Mouse (Mus musculus) layer of hippocampus, adult 9-10 months (tissue): Measurements from ENCODE around the gene Btbd18.
"Not testable (repeated sequence)": the region's sequence is repeated elsewhere in the genome, so short reads cannot be mapped to it uniquely, and the experiment has no call there.

ENCODE experiments used
- DNase-seq: peaks from one replicate; pipeline ENCODE4 v3.0.0; 2022; ENCODE audit warnings: low spot score

Gene Btbd18

DNA sequence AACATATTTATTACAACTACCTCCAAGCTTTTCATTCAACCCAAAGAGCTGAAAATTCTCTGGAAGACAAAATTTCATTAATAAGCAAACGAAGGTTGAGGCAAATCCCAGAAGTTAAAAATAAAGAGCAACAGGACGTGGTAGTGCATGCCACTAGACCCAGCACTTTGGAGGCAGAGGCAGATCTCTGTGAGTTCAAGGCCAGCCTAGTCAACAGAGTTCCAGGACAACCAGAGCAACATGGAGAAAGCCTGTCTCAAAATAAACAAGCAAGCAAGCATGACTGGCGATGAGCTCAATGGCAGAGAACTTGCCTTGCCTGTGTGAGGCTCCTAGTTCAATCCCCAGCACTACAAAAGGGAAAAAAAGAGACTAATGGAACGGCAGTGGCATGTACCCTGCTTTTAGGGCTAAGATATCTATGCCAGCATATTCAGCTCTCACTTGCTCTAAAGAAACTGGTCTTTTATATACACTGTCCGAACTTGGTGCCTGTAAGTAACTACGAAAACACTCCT, 11.8 kb upstream of the Btbd18 start:
- DNase-seq: no peak

- DNase-seq: no peak
Observed at GRCm38 (mm10) chr2:84648369-84648768, 10.5 kb upstream of the Btbd18 start.

DNA sequence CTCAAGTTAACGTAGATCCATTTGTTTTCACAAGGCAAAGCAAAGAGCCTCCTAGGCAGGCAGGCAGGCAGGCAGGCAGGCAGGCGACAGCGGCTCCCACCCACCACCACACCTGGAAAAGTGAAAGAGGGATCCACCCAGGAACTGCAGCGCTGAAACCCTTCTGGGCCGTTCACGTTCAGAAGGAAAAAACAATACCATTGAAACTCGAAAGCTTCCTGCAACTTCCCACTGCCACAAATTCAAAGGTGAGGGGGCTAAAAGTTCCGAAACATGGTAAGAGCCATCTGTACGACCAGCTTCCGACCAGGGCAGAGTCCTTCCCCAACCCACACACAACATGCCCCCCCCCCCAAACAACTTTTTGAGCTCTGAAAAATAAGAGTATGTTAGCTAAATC, 9.2 kb upstream of the Btbd18 start:
- DNase-seq: no peak

GRCm38 (mm10) chr2:84650464-84651195, 8.2 kb upstream of the Btbd18 start, which contains the start of gene Ctnnd1:
Gene Ctnnd1 (minus strand): TSS chr2:84650765.
- DNase-seq: peak; percentile 73

- DNase-seq: no peak
Observed at GRCm38 (mm10) chr2:84653354-84653753, 5.5 kb upstream of the Btbd18 start.

GRCm38 (mm10) chr2:84655864-84656263, 3.0 kb upstream of the Btbd18 start:
- no peak for DNase-seq

GRCm38 (mm10) chr2:84660253-84660652, 1.4 kb downstream of the Btbd18 start:
- peak; percentile 48 for DNase-seq

GRCm38 (mm10) chr2:84662866-84663265, 4.0 kb downstream of the Btbd18 start:
- DNase-seq: no peak

DNA sequence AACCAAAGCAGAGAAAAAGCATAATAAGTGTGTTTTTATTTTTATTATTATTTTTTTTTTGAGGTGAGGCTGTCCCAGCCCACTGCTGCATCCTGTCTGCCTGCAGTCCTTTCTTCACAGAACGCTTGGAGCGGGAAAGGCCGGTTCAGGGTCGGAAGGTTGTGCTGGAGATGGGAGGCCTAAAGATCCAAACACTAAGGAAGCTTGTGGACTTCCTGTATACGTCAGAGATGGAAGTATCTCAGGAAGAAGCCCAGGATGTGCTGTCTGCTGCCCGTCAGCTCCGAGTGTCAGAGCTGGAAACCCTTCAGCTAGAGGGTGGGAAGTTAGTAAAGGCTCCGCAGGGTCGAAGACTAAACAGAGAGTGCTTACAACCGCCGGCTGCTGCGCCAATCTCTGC, 7.2 kb downstream of the Btbd18 start:
- DNase-seq: no peak

DNA sequence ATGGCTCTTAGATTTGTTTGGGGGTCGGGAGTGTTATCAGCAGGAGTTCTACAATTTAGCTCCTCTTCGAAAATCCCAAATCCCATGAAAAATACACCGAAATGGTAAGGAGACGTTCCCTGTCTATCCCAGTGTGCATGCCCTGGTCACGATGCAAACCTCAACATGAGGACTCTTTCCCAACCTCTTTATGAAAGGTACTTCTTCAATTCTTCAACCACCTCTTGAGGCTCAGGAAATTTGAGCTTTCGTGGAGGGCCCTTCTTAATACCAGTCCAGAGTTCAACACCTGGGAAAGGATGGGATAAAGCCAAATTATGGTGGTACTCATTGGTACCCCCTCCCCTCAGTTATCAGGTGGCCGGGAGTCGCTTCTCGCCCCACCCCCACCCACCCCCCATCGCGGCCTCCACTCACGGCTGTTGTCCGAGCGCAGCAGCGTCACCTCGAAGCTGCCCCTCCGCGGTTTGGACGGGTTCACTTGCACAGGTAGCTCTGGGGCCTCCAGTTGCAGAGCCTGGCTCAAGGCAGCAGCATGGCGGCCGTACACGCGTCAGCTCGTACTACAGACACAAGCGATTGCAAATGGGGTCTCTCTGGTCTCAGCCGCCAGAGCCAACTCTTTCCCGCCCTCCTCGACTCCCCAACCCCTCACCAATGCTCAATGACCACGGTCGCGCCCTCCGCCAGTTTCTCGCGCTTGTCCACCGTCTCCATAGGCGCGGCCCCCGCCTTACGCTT, 11.1 kb downstream of the Btbd18 start:
- no peak for DNase-seq

- DNase-seq: peak; percentile 61
Observed at GRCm38 (mm10) chr2:84670569-84670933, 11.7 kb downstream of the Btbd18 start, which contains the start of gene Selenoh. Gene Selenoh (minus strand): TSS chr2:84670770.

DNA sequence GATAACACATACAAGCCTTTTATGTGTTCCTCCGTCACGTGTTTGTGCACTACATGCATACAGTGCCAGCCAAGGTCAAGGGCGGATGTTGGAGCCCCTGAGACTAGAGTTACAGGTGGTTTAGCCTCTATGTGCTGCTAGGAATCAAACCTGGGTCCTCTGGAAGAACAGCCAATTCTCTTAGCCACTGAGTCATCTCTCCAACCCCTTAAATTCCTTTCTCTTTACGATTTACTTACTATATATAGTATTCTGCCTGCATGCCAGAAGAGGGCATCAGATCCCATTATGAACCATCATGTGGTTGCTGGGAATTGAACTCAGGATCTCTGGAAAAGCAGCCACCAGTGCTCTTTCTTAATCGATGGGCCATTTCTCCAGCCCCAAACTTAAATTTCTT, 12.7 kb downstream of the Btbd18 start:
- not testable (repeated sequence) for DNase-seq

DNA sequence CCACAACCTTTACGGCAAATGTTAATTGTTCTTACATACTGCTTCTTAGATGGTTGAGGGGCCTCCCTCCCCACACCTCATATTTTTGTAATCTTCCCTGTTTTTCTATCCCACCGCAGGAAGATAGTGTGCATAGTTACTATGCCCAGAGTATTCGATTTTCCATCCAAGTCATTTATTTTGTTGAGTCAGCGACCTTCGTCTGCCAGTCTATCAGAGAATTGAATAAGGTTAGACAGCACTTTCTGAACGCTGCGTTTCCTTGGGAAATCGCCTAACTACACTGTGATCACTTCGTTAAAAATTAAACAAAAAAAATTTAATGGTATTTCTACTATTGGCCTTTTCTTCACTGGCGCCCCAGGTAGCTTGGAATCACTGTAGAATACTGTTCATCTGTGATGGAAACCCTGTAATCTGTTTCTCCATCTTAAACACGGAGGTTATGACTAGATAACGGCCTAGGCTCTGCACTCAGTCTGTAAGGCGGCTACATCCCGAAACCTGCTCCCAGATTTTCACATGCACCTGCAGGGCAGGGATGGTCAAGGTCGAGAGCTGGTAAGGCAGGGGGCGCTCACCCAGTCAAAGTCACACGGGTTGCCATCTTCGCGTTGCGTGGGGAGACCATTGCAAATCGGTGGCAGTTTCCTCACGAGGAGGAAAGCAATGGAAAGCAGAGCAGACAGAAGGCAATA, 18.5 kb downstream of the Btbd18 start:
- peak; percentile 30 for DNase-seq

DNA sequence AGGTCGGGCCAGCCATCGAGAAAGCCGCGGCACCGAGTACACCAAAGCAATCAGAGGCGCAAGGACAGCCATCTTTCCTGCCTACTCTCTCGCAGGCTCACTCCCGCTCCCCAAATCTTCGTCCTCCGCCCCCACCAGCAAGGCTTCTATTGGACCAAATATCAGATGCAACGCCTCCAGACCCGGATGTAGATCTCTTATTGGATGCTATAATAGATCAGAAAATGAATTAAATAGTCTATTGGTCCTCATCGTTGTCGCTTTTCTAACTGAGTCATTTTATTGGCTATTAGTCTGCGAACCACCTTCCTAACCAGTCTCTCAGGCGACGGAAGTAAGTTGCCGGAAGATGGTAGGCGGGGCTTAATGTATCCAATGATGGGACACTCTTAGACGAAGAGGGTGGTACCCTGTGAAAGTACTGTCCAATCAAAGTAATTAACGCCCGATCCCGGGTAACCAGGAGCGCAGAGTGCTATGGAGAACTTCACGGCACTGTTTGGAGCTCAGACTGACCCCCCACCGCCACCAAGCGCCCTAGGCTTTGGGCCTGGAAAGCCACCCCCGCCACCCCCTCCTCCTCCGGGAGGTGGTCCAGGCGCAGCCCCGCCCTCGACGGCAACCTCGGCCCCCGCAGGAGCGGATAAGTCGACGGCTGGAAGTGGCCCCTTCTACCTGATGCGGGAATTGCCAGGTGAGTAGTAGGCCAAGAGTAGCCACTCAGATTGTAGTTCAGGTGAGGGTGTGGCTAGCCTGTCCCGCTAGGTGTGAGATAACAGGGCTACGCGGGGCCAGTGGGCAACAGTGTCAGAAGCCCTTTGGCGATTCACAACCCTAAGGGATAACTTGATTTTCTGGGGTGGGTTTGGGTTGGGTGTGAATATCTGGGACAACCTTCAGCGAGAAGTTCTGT, 19.3 kb downstream of the Btbd18 start, which contains the start of the genes Gm28635 and Med19:
Gene Gm28635 (minus strand): TSS at position 74 of the 913 bp plus-strand sequence.
Gene Med19 (plus strand): TSS at position 435 of the 913 bp plus-strand sequence.
- DNase-seq: peak; percentile 99

GRCm38 (mm10) chr2:84679016-84679415, 20.1 kb downstream of the Btbd18 start, which contains the start of gene Tmx2:
Gene Tmx2 (minus strand): TSS chr2:84679140.
- no peak for DNase-seq

- DNase-seq: no peak
Observed at GRCm38 (mm10) chr2:84682605-84683183, 23.8 kb downstream of the Btbd18 start.

DNA sequence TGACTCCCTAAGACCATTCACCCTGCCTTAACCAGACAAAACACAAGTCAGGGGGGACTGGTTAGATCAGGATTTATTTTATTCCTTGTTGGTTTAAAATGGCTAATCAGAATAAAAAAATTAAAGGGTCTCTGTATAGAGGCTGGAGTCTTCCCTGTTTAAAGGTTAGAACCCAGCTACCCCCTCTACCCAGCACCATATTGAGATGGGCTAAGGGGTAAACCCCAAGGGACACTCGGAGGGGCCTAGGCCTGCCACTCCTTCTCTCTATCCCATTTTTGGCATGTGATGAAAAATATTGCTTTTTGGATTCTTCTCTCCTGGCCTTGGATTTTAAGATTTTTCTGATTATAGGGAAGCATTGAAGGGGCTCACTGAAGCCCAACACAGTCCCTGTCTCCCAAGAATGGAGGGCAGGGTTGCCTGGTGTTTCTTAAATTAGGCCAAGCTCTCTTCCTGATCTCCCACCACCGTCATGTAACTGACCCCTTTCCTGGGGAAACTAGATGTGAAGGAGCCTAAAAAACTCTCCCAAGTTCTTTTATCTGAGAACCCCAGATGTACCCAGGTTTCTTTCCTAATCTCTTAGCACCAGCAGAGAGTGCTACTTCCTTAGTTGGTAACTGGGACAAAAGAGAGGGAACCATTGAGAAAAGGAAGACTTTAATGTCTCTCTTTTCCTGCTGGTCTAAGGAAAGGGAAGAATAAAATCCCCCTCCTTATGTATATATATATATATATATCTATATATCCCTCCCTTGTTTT, 29.4 kb downstream of the Btbd18 start:
- DNase-seq: no peak

DNA sequence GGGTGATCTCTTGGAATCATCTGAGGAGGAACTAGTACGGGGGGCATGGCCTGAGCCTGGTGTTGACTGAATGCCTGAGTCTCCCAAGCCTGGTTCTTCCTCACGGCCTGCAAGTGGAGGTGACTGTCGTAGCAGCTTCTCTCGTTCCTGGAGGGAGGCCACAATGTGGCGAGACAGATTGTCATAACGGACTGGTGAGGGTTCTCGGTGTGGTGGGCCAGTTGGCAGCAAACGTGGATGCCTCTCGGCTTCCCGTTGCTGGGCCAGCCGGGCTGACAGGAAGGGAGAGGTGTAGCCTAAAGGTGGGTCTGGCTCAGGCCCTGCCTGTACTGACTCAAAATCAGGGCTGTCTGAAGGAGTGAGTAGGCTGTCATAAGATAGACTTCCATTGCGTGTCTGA, 31.2 kb downstream of the Btbd18 start:
- no peak for DNase-seq

DNA sequence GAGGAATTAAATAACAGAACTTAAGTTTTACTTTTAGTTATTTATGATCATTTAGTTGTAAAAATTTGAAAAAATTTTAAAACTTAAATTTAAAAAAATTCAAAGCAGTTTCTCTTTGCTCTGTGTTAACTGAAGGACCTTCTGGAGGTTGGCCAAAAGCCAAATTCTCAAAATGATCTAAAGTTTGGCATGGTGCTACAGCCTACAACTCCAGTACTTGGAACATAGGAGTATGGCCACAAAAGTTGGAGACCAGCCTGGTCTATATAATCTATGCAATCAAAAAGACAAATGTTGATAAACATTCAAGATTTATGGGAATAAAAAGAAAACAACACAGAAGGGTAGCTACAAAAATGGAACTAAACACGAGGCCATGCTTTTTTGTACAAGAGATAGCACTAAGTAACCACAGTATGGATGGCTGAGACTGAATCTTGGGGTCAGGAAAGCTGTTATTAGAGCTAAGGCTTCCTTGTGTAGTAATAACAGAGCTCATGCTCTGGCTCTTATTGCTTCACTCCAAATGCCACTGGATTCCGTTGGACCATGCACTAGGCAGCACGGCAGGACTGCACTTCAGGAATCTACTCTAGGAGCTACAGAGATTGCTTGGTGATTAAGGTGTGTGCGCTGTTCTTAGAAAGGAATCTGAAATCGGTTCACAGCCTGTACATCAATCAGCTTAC, 36.3 kb downstream of the Btbd18 start:
- DNase-seq: no peak
